Mouse (Mus musculus) cerebellum, postnatal 14 days (tissue): ENCODE measurements around the gene Mfsd2a.
A peak's percentile ranks its signal among the peaks of the same experiment; 100 is the strongest.
"Not testable (repeated sequence)": the region's sequence is repeated elsewhere in the genome, so short reads cannot be mapped to it uniquely, and the experiment has no call there.

ENCODE experiments used
- DNase-seq, 2 experiments: peaks; one replicate each; pipeline ENCODE4 v3.0.0; 2021; ENCODE audit warnings: mixed read lengths in 2 of 2

Gene Mfsd2a

DNA sequence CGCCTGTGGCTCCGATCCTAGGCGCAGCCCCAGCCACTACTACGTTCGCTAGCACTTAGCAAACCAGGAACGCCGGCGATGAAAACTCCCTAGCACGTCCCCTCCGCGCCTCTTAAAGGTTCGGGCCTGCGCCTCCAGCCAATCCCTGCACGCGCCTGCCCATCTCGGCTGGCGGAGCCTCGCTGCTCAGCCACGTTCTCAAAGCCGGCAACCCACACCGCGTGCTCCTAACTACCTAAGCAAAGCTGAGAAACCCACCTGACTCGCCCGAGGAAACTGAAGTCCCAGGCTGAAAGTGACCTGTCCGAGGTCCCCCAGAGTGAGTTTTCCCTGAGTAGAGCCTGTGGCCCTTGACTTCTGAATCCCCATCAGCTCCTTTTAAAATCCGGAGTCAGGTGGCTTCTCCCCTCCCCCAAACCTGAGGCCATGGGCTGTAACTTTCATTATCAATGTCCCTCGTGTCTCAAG, at the start of gene Mfsd2a:
Gene Mfsd2a (minus strand): TSS at position 89 of the 468 bp plus-strand sequence.
- DNase-seq: peak; percentile 61 to 62

DNA sequence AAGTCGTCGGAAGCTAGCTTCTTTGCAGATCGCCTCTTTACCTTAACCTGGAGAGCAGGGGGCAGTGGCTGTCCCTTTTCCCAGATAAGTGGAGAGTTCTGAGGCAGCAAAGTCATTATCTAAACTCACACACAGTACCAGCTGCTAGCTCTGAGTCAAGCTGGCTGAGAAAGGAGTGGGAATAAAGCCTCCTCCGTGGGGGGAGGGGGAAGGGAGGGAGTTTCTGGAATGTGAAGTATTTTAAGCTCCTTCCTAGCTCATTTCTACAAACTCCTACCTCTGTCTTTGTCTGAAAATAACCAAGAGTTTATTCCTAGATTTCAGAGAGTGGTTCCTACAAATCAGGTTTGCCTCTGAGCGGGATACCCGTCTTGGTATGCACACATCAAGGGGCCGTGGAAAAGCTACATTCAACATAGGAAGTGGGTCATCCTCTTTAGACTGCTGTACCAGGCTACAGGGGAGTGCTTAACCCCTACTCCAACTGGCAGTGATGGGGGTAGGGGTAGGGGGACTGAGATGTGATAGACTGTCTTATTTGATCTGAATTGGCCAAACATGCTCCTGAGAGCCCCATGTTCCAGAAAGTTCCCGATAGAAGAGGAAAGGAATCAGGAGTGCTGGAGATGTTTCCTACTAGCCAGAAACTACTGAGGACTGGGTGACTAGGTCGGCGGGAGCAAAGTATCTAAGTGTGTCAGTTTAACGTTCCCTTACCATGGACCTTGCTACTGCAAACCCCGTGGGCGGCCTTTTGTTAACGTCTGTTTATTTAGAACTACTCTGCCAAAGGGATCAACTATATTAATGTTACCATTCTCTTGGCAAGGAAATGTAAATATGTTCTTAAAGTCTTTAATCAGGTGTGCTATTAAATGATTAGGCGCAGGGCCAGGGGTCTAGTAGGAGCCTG, 44.3 kb upstream of the Mfsd2a start:
- no peak for DNase-seq

DNA sequence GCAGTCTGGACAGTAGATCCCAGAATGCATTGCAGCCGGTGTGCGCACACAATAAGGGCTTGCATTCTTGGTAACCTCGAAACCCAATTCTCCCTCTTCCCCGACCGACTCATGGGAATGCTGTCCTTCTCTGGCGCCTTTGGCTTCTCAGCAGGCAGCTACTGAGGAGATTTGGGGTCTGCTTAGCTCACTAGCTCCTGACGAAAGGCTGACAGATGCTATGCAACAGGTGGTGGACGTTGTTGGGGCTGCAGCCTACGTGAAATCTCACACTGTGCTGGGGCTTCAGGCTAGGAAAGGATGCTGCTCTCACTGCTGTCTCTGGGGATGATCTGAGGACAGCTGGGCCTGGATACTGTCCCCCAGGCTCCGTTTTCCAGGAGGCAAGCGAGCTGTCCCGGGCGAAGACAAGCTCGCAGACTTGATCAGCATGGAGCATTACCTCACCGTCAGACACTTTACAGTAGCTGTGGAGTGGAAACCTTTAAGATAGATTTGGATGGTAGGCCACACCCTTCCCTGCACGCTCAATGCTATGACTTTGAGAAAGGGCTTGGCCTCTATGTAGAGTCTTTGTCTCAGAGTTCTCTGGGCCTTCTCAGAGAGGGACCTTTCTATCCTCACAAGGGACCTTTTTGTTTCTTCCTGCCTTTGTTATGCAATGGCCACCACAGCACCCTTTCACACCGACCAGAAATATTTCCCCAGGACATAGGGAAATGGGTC, 39.8 kb upstream of the Mfsd2a start:
- peak in 1 of 2 experiments; percentile 42 for DNase-seq

DNA sequence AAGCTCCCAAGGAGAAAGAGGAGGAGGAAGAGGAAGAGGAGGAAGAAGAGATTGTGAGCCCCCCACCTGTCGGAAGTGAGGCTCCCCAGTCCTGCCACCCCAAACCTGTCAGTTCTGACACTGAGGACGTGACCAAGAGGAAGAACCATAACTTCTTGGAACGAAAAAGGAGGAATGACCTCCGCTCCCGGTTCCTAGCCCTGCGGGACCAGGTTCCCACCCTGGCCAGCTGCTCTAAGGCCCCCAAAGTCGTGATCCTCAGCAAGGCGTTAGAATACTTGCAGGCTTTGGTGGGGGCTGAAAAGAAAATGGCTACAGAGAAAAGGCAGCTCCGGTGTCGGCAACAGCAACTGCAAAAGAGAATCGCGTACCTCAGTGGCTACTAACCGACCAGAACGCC, 39.1 kb upstream of the Mfsd2a start:
- DNase-seq: no peak

DNA sequence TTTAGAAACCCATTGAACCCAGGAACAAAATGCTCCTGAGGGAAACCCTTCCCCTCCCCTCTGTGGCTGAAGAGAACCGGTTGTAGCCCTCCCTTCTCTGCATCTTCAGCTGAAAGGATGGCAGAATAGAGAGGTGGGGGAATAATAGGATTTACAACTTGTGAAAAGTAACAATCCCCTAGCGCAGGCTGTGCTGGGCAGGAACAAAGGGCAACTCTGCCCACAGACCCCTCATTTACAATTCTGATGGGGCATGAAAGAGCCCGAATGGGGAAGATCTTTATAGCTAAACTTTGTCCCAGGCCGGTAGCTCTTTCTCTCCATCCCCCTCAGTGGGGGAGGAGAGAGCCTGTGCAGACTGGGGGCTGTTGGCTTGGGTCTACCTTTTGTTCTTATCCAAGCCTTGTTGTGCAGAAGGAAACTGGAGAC, 38.3 kb upstream of the Mfsd2a start:
- no peak for DNase-seq

DNA sequence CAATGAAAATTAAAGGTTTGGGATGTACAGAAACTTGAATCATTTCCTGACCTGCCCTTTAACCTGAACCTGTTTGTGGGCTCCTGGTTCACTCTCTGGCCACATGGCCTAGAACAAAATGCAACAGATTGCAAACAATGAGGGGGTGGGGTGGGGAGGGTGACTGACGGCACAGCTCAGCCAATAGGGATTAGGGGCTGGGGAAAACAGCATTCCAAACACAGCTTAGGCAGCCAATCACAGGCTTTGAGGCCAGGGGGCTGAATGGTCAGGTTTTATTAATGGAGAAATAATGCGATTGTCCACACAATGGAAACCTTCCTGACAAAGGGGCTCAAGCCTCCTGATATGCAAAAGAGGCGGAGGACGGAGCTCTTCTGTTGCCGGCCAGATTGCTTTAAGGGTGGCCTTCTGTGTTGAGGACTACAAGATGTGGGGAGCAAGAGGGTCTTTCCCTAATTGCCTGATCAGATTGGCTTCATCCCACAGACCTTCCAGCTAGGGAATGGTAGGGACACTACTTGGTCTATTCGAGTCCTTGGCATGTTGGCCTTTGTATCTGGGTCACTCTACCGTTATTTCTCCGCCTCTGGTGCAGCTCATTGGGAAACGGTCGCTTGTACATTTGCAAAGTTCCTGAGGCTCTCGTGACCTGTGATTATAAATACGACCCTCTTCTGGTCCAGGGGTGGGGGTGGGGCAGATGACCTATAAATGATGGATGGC, 37.7 kb upstream of the Mfsd2a start:
- peak; percentile 79 to 82 for DNase-seq

DNA sequence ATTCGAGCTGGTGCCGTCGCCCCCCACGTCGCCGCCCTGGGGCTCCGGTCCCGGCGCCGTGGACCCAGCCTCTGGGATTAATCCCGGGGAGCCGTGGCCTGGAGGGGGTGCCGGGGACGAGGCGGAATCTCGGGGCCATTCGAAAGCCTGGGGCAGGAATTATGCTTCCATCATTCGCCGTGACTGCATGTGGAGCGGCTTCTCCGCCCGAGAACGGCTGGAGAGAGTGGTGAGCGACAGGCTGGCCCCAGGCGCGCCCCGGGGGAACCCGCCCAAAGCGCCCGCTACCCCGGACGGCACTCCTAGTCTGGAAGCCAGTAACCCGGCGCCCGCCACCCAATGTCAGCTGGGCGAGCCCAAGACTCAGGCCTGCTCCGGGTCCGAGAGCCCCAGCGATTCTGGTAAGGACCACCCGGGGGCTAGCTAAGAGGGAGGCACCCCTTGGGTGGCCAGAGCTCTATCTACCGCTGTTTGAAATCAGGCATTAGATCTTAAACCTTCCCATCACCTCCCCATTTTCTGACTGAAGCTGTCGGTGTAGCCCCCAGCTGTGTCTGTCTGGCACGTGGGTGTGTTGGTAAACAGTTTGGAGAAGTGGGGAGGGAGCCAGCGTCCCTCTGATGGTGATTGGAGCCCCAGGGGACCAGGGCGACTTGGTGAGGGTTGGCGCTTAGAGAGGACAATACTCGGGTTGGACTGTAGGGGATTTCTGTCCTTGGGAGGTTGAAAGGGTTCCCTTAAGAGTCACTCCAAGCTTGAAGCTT, 35.8 kb upstream of the Mfsd2a start:
- peak; percentile 41 to 61 for DNase-seq

DNA sequence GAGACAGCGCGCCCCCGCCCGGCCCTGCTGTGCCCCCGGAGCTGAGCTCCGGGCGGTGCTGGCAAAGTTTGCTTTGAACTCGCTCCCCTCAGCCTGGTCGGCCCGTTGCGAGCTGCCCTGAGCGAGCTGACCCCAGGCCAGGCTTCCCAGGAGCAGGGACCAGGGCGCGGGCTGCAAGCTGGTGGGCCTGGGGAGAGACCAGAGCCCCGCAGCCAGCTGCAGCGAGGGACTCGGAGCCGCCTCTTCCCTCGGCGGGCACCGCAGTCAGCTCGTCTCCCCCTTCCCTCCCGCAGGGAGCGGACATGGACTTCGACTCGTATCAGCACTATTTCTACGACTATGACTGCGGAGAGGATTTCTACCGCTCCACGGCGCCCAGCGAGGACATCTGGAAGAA, 35.2 kb upstream of the Mfsd2a start:
- no peak for DNase-seq

DNA sequence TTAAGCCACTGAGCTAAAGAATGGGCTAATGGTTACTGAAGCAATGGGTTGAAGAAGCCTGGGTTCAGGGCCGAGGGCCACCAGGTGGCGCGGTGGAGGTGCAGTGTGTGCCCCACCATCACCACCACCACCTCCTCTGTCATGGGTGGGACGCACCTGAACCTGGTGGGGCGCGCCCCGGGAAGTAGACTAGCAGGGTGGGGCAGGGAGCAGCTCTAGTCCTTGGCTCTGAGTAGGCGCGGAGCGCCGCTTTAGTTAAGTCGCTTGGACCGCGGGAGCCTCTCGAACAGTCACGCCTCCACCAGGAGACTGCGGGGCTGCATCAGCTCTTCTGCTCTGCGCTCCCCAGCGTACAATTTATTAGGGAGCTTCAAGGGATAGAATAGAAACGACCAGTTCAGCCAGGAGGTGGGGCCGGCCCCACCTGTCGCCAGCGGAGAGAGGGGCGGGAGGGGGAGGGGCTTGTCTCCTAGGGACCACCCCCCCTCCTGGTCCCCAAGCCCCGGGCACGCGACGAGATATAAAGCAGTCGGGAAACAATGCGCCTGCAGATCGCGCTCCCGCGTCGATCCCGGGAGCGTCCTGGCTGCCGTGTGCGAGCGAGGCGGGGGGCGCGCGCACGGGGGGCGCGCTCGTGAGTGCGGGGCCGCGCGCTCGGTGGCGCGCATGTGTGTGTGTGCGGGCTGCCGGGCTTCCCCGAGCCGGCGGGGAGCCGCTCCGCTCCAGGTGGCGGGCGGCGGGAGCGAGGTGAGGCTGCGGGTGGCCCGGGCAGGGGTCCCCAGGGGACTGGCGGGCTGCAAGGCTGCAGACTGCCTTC, 34.6 kb upstream of the Mfsd2a start, which contains the start of gene Mycl:
Gene Mycl (plus strand): TSS at position 249 of the 817 bp plus-strand sequence.
- DNase-seq: peak; percentile 95

DNA sequence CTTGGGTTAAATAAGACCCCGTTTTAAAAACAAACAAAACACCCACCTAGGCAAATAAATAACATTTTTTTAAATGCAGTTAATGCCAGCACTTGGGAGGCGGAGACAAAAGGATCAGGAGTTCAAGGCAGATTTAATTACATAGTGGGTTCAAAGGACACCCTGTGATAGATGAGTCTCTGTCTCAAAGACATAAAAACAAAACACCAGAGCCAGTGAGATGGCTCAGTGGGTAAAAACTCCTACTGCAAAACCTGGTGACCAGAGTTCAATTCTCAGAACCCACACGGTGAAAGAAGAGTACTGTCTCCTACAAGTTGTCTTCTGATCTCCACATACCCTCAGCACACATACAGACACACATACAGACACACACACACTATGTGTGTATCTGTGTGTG, 31.3 kb upstream of the Mfsd2a start:
- DNase-seq: no peak

DNA sequence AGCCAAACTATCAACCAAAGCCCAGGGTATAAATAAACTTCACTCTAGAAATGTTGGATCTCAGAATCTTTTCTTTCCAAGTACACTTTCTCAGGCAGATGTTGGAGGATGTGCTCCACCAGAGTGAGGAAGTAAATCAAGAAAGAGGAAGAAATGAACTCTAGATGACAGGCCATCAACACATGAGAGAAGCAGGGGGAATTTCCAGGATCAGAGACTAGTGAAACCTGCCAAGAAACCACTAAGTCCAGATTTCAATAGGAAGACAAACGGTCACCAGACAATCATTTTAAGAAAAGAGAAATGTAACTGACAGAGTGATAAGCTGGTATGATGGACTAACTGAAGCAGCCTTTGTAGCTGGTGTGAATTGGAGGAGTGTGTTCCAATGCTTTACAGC, 30.2 kb upstream of the Mfsd2a start:
- DNase-seq: no peak

DNA sequence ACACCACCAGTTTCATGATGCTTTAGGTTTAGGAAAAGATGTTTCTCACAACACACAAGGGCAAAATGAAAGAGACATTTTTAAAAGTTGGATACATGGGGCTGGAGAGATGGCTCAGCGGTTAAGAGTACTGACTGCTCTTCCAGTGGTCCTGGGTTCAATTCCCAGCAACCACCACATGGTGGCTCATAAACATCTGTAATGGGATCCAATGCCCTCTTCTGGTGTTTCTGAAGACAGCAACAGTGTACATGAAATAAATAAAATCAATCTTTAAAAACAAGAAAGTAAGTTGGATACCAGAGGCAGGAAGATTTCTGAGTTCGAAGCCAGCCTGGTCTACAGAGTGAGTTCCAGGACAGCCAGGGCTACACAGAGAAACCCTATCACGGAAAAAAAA, 27.0 kb upstream of the Mfsd2a start:
- not testable (repeated sequence) for DNase-seq

DNA sequence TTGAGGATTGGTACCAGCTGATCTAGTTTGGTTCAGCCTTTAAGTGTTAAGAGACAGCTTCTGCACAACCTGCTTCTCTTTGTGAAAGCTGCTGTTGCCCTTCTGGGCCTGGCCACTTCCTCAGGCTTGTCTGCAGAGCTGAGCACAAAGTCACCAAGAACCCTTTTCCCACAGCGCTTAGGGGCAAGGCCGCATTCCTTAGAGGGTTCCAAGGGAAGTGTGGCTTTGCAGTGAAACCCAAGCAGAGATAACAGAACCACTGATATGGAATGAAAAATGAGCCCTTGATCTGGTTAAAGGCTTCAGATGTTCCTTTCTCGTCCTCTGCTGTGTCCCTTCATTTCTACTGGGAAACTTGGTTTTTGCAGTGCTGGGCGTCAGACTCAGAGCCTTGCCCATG, 26.4 kb upstream of the Mfsd2a start:
- no peak for DNase-seq

DNA sequence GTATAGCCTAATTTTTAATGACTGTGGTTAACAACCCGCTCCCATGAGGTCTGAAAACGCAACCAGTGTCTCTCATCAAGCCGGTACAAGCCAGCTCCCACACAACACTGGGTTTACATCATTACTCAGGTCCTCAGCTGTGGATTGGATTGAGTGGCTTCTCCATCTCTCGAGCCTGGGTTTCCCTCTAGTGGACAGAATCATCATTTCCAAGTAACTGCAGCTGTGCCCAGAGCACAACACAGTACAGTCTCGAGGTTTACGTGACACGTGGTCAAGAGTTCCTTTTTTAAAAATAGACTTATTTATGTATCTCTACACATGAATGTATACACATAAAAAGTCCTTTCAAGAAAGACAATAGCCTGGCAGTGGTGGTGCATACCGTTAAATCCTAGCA, 24.1 kb upstream of the Mfsd2a start:
- peak; percentile 69 to 72 for DNase-seq

DNA sequence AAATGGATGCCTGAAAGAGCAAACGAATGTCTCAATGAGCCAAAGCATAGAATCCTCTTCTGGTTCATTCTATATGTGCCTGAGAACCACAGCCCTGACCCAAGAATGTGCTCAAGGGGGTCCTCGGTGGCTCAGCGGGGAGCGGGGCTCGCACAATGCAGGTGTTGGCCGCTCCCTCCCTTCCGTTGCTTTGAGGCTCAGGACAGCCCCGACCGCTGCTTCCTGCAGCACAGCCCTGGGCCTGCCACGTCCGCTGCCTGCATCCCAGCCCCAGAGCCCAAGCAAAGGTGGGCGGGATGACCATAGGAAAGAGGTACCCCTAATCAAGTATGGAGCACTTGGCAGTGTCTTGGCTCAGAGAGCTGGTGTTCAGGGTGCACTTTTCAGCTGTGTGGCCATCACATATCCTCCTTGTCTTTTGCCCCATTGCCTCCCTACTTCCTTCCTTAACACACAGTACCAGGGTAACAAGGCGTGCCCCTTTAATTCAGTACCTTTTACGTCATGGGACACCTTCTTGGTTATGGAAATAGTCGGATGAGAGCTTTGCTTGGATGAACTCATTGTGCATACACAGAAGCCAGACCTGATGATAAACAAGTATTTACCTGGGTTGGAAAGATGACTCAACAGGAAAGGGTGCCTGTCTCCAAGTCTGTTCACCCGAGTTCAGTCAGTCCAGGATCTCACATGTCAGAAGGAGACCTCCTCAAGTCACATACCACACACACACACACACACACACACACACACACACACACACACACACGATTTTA, 22.7 kb upstream of the Mfsd2a start:
- no peak for DNase-seq

DNA sequence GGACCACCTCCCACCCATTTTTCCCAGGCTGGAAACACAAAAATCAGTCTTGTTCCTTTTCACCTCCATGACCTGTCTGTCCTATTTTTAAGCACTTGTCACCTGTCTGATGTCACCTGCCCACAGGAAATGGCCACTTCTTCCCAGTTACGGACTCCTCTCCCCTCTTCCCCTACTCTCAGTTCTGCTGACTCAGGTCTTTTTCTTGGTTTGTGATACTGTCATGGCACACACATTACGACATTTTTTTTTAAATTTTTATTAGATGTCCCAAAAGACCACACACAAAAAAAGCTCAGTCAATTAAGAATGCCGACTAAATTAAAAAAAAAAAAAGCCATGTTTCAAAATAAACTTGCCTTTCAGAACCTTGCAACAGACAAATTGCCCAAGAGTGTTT, 21.5 kb upstream of the Mfsd2a start:
- DNase-seq: no peak

DNA sequence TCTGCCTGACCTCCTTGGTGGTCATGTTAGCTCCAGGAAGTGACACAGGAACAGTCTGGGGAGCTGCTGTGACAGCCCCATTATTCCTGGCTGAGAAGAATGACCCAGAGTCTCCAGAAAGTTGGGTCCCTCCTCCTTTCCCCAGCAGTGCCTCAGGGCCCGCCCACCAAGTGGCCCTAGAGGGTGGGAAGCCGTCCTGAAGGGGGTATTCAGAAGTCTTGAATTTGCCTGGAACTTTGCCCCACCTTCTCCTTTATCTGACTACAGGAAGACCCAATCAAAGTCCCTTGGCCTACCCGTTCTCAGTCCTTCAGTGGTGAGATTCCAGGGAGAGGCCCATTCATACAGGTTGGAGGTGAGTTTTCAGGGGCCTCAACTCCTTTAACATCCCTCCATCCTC, 20.9 kb upstream of the Mfsd2a start:
- DNase-seq: no peak

DNA sequence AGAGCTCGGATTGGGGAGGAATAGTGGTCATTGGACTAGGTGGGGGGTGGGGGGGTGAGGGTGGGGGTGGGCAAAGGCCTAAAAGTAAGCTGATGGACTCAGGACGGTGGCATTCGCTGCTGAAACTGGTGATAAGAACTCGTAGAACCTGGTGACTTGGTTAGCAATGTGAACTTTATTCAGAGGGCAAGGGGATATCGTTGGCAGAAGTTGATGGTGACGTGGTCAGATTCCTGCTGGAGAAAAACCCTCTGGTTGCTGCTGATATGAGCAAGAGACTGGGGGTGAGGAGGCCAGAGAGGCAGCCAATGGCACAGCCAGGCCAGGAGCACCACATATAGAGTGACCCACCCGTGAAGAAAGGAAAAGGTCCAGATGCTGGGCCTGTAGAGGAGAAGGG, 20.2 kb upstream of the Mfsd2a start:
- DNase-seq: no peak

DNA sequence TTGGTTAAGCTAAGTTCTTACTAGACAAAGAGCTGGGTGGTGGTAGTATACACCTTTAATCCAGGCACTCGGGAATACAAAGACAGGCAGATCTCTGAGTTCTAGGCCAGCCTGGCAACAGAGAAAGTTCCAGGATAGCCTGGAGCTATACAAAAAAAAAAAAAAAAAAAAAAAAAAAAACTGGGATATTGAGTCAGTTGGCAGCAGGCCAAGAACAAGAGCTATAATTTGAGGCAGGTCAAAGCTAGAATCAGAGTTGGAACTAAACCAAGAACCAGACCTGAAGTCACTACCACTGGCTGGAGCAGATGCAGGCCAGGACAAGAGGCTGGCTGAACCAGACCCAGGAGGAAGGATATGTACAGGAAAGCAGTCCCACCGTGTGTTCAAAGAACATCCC, 19.7 kb upstream of the Mfsd2a start:
- DNase-seq: no peak

DNA sequence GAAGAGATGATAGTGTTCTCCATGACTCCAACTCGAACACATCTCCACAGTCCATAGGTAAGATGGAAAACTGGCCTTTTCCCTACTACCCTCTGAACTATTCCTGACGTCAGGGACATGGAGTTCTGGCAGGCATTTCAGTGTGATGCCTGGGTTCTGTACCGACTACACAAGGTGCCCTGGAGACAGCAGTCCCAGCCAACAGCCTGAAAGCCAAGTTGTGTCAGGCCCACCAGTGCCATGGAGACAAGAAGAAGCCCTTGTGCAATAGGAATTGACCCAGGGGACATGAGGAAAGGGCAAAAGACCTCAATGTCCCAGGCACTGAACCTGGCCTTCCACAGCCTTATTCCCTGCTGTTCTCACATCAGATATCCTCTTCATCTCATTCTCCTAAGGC, 18.8 kb upstream of the Mfsd2a start:
- no peak for DNase-seq

DNA sequence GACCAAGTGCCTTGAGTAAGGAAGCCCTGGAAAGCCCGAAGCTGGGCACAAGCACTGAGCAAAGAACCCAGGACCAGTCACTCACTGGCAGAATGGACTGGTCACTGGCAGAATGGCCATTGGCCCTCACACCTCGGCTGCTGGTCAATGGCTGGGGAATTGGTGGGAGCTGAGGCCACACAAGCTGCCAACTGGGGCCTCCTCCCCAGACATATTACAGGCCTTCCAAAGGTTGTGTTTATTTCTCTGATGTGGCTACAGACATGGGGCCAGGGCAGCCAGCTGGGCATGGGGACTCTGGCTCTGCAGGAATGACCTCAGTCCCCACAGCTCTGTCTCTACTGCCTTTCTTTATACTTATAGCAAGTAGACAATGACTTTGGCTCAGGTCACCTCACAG, 17.9 kb upstream of the Mfsd2a start:
- no peak for DNase-seq
